In genomic region chr2:25797635-25798034, GRCm38 (mm10) we compare ENCODE assay signal across 29 mouse cellular contexts. TPM values are rescaled to one million over a fixed set of nuclear protein-coding genes. Genes with fewer than 3 reads are reported as not detected.
A peak's percentile ranks its signal among the peaks of the same experiment; 100 is the strongest.
DNase-seq lines count a peak whose midpoint lies in the region; ATAC-seq and TF ChIP-seq lines count a peak whose summit lies in the region.
"Had no signal": no experiment of that assay in that cellular context is flagged by ENCODE, and none has a peak within 500 bp of the region (broad histone marks: within the 10 kb centered on the region; RNA-seq: fewer than 3 reads in every experiment).

No protein-coding gene starts in this region.

- no peak overlapping the region for H3K4me3 ChIP-seq in heart, embryonic 12.5 days
- H3K4me3 ChIP-seq in heart, embryonic 16.5 days (ENCODE audit: low read length): no peak overlapping the region
- no peak overlapping the region for H3K4me3 ChIP-seq in myocyte
- H3K4me3 ChIP-seq: embryonic facial prominence, embryonic 13.5 days; erythroblast, embryonic 14.5 days; forebrain, embryonic 12.5 days; gastrocnemius, adult 2 months; kidney, embryonic 15.5 days had no signal

- no peak overlapping the region for H3K27ac ChIP-seq in heart, embryonic 12.5 days (ENCODE audit: poor library complexity, severe bottlenecking)
- no peak overlapping the region for H3K27ac ChIP-seq in heart, embryonic 16.5 days (ENCODE audit: low read length)
- H3K27ac ChIP-seq: embryonic facial prominence, embryonic 13.5 days; forebrain, embryonic 12.5 days; gastrocnemius, adult 2 months; hindbrain, postnatal 0 days; kidney, embryonic 15.5 days; macrophage had no signal

- no peaks in the 10 kb centered on the region for H3K27me3 ChIP-seq in heart, embryonic 12.5 days (replicated peaks)
- H3K27me3 ChIP-seq in heart, embryonic 16.5 days (ENCODE audit: control insufficient read depth, insufficient read depth, low read length): no peaks in the 10 kb centered on the region
- H3K27me3 ChIP-seq in myocyte (ENCODE audit: control insufficient read depth, insufficient read depth, insufficient read length): peaks cover 12% of the 10 kb centered on the region
- H3K27me3 ChIP-seq: embryonic facial prominence, embryonic 13.5 days; forebrain, embryonic 12.5 days; kidney, embryonic 15.5 days had no signal

- 15% methylated on average over 2 of the region's 2 CpGs for WGBS in heart, embryonic 12.5 days
- WGBS in heart, embryonic 16.5 days: 19% methylated on average over 2 of the region's 2 CpGs

- no peaks in the 10 kb centered on the region for H3K36me3 ChIP-seq in heart, embryonic 12.5 days
- H3K36me3 ChIP-seq in heart, embryonic 16.5 days (ENCODE audit: control insufficient read depth, insufficient read depth): no peaks in the 10 kb centered on the region
- H3K36me3 ChIP-seq in myocyte (ENCODE audit: control insufficient read depth, insufficient read depth): no peaks in the 10 kb centered on the region
- H3K36me3 ChIP-seq: embryonic facial prominence, embryonic 13.5 days; forebrain, embryonic 12.5 days; kidney, embryonic 15.5 days had no signal

- no peak for TF ChIP-seq POLR2A in myocyte (IDR thresholded peaks at IDR 0.05; ENCODE audit: insufficient read length, low read depth)

- no peak overlapping the region for H3K4me2 ChIP-seq in heart, embryonic 12.5 days
- H3K4me2 ChIP-seq in heart, embryonic 16.5 days (ENCODE audit: low read depth, low read length): no peak overlapping the region
- no peak overlapping the region for H3K4me2 ChIP-seq in myocyte (ENCODE audit: low read depth)
- H3K4me2 ChIP-seq: embryonic facial prominence, embryonic 13.5 days; forebrain, embryonic 12.5 days; kidney, embryonic 15.5 days had no signal

- no peaks in the 10 kb centered on the region for H3K9me3 ChIP-seq in heart, embryonic 12.5 days (replicated peaks)
- no peaks in the 10 kb centered on the region for H3K9me3 ChIP-seq in heart, embryonic 16.5 days (replicated peaks; ENCODE audit: control insufficient read depth, low read length)
- H3K9me3 ChIP-seq: embryonic facial prominence, embryonic 13.5 days; forebrain, embryonic 12.5 days; kidney, embryonic 15.5 days had no signal

- no peak overlapping the region for H3K9ac ChIP-seq in heart, embryonic 12.5 days
- no peak overlapping the region for H3K9ac ChIP-seq in heart, embryonic 16.5 days (ENCODE audit: low read length)
- H3K9ac ChIP-seq: embryonic facial prominence, embryonic 13.5 days; forebrain, embryonic 12.5 days; kidney, embryonic 15.5 days had no signal

- H3K4me1 ChIP-seq in heart, embryonic 12.5 days (replicated peaks): no peaks in the 10 kb centered on the region
- H3K4me1 ChIP-seq in heart, embryonic 16.5 days (ENCODE audit: control insufficient read depth, insufficient read depth, low read length): no peaks in the 10 kb centered on the region
- H3K4me1 ChIP-seq: embryonic facial prominence, embryonic 13.5 days; kidney, embryonic 15.5 days had no signal

- DNase-seq in heart, adult 11 months: peak; percentile 92
- DNase-seq in kidney, postnatal 4 days: peak; percentile 28 to 38
- DNase-seq in kidney, adult 11 months: no peak
- DNase-seq in frontal cortex, postnatal 14 days (ENCODE audit: low spot score in 2 of 2): no peak
- DNase-seq: adrenal gland, postnatal 10 days; cerebellum, adult 2 months; cerebellum, postnatal 36 days; embryo, embryonic 11 days; gastrocnemius, adult 2 months; left cerebral cortex, postnatal 4 days; thymus, postnatal 14 days had no signal

- ATAC-seq in heart, embryonic 12.5 days (ENCODE audit: insufficient number of reproducible peaks, low FRiP score): no peak
- ATAC-seq in heart, embryonic 16.5 days (replicated peaks; ENCODE audit: extremely low read depth, insufficient read depth, low FRiP score): 0 out of 2 replicates have a peak, but pooled peaks have one; percentile 18
- ATAC-seq: hindbrain, postnatal 0 days; intestine, embryonic 16.5 days; lung, postnatal 0 days had no signal

- H3ac ChIP-seq in myocyte (ENCODE audit: control insufficient read depth, insufficient read length): no peak overlapping the region

- no peaks in the 10 kb centered on the region for H3K79me2 ChIP-seq in myocyte (ENCODE audit: control insufficient read depth, insufficient read depth)

TF ChIP-seq in myocyte, 11 proteins besides CTCF, POLR2A, EP300 and RAD21:
- TF ChIP-seq CEBPB (IDR thresholded peaks at IDR 0.05; ENCODE audit: insufficient read depth, poor library complexity, severe bottlenecking): no peak
- TF ChIP-seq TCF3 (IDR thresholded peaks at IDR 0.05; ENCODE audit: insufficient read length, low read depth): peak; percentile 8

RNA-seq across cellular contexts. Expression of gene Gm13539, which starts 15.6 kb away (rescaled TPM):
- not detected in 2 replicates for polyA plus RNA-seq in heart, embryonic 12.5 days (2016; fragmentation: Nextera tagmentation; extraction: Ambion mirVana)
- 0.26 TPM in 1 of 2 replicates, not detected in the other for polyA plus RNA-seq in heart, embryonic 16.5 days (2015; fragmentation: Nextera tagmentation; extraction: Ambion mirVana)
- polyA plus RNA-seq in myocyte (2012; fragmentation: generic; extraction: Trizol): 0.17 TPM
- polyA plus RNA-seq: cerebellum, adult 2 months; embryonic facial prominence, embryonic 13.5 days; erythroblast, embryonic 14.5 days; forebrain, embryonic 12.5 days; gonadal fat pad, adult 2 months; hindbrain, postnatal 0 days; intestine, embryonic 16.5 days; kidney, embryonic 15.5 days; large intestine, adult 2 months; liver, adult 2 months; liver, embryonic 16.5 days; macrophage; midbrain, postnatal 0 days; small intestine, adult 2 months; stomach, embryonic 16.5 days had no signal

RNA-seq across cellular contexts. Expression of gene Glt6d1, which starts 18.0 kb away (rescaled TPM):
- not detected in 2 replicates for polyA plus RNA-seq in heart, embryonic 12.5 days (2016; fragmentation: Nextera tagmentation; extraction: Ambion mirVana)
- polyA plus RNA-seq in heart, embryonic 16.5 days (2015; fragmentation: Nextera tagmentation; extraction: Ambion mirVana): not detected in 2 replicates
- polyA plus RNA-seq in myocyte (2012; fragmentation: generic; extraction: Trizol): not detected
- polyA plus RNA-seq: cerebellum, adult 2 months; embryonic facial prominence, embryonic 13.5 days; erythroblast, embryonic 14.5 days; forebrain, embryonic 12.5 days; hindbrain, postnatal 0 days; intestine, embryonic 16.5 days; kidney, embryonic 15.5 days; large intestine, adult 2 months; liver, adult 2 months; liver, embryonic 16.5 days; lung, postnatal 0 days; macrophage; midbrain, postnatal 0 days; small intestine, adult 2 months; stomach, embryonic 16.5 days had no signal

RNA-seq across cellular contexts. Expression of gene Lcn11, which starts 20.8 kb away (rescaled TPM):
- polyA plus RNA-seq in heart, embryonic 12.5 days (2016; fragmentation: Nextera tagmentation; extraction: Ambion mirVana): not detected in 2 replicates
- not detected in 2 replicates for polyA plus RNA-seq in heart, embryonic 16.5 days (2015; fragmentation: Nextera tagmentation; extraction: Ambion mirVana)
- polyA plus RNA-seq in myocyte (2012; fragmentation: generic; extraction: Trizol): not detected
- polyA plus RNA-seq: cerebellum, adult 2 months; embryonic facial prominence, embryonic 13.5 days; erythroblast, embryonic 14.5 days; forebrain, embryonic 12.5 days; hindbrain, postnatal 0 days; intestine, embryonic 16.5 days; kidney, embryonic 15.5 days; large intestine, adult 2 months; liver, adult 2 months; liver, embryonic 16.5 days; lung, postnatal 0 days; macrophage; midbrain, postnatal 0 days; small intestine, adult 2 months; stomach, embryonic 16.5 days had no signal

RNA-seq across cellular contexts. Expression of gene Lcn9, which starts 25.3 kb away (rescaled TPM):
- not detected in 2 replicates for polyA plus RNA-seq in heart, embryonic 12.5 days (2016; fragmentation: Nextera tagmentation; extraction: Ambion mirVana)
- polyA plus RNA-seq in heart, embryonic 16.5 days (2015; fragmentation: Nextera tagmentation; extraction: Ambion mirVana): not detected in 2 replicates
- polyA plus RNA-seq in myocyte (2012; fragmentation: generic; extraction: Trizol): not detected
- polyA plus RNA-seq: embryonic facial prominence, embryonic 13.5 days; erythroblast, embryonic 14.5 days; forebrain, embryonic 12.5 days; hindbrain, postnatal 0 days; intestine, embryonic 16.5 days; kidney, embryonic 15.5 days; liver, adult 2 months; liver, embryonic 16.5 days; lung, postnatal 0 days; macrophage; midbrain, postnatal 0 days; small intestine, adult 2 months; stomach, embryonic 16.5 days had no signal

RNA-seq across cellular contexts. Expression of gene Lcn3, which starts 32.3 kb away (rescaled TPM):
- not detected in 2 replicates for polyA plus RNA-seq in heart, embryonic 12.5 days (2016; fragmentation: Nextera tagmentation; extraction: Ambion mirVana)
- not detected in 2 replicates for polyA plus RNA-seq in heart, embryonic 16.5 days (2015; fragmentation: Nextera tagmentation; extraction: Ambion mirVana)
- polyA plus RNA-seq in myocyte (2012; fragmentation: generic; extraction: Trizol): not detected
- polyA plus RNA-seq: cerebellum, adult 2 months; embryonic facial prominence, embryonic 13.5 days; erythroblast, embryonic 14.5 days; forebrain, embryonic 12.5 days; gonadal fat pad, adult 2 months; hindbrain, postnatal 0 days; intestine, embryonic 16.5 days; kidney, embryonic 15.5 days; large intestine, adult 2 months; liver, adult 2 months; liver, embryonic 16.5 days; lung, postnatal 0 days; macrophage; midbrain, postnatal 0 days; small intestine, adult 2 months; stomach, embryonic 16.5 days had no signal

Comparison
In these comparisons a context has a peak if more than half of its experiments do, and no peak if none do; other contexts are left out.
1. DNase-seq: peak in heart, adult 11 months (single experiment) and kidney, postnatal 4 days (2 of 2); none in kidney, adult 11 months (single experiment) and frontal cortex, postnatal 14 days (0 of 2).